Mouse (Mus musculus) hindbrain, postnatal 0 days (tissue): ENCODE results near the gene Cd44. TPM values are rescaled to one million over a fixed set of nuclear protein-coding genes. Genes with fewer than 3 reads are reported as not detected.

Experiments
- ATAC-seq: fragments of 200-750 bp; cut with Nextera tagmentation; 2 replicates; pipeline ENCODE4 v1.8.0; 2017; ENCODE audit warnings: mild to moderate bottlenecking, moderate TSS enrichment, moderate library complexity
- DNase-seq: peaks from one replicate; pipeline ENCODE4 v3.0.0-alpha.2; 2015; ENCODE audit warnings: low spot score
- H3K27ac ChIP-seq: fragments of 300-500 bp; sonication (generic); 2 replicates; pipeline ENCODE4 v1.5.1; 2014; ENCODE audit warnings: mild to moderate bottlenecking
- H3K27me3 ChIP-seq: fragments of 300-500 bp; sonication (generic); 2 replicates; pipeline ENCODE4 v1.6.1; 2014; ENCODE audit warnings: low read length, mixed read lengths; ENCODE audit not compliant: insufficient read depth
- H3K36me3 ChIP-seq: fragments of 300-500 bp; sonication (generic); 2 replicates; pipeline ENCODE4 v1.6.1; 2014; ENCODE audit warnings: low read length, mixed read lengths; ENCODE audit not compliant: insufficient read depth
- H3K4me1 ChIP-seq: fragments of 300-500 bp; sonication (generic); 2 replicates; pipeline ENCODE4 v1.6.1; 2014; ENCODE audit warnings: antibody characterized with exemption, low read length, mixed read lengths; ENCODE audit not compliant: insufficient read depth
- H3K4me2 ChIP-seq: fragments of 300-500 bp; sonication (generic); 2 replicates; pipeline ENCODE4 v1.6.1; 2014; ENCODE audit warnings: low read depth, mild to moderate bottlenecking, low read length, moderate library complexity, mixed read lengths
- H3K4me3 ChIP-seq: fragments of 300-500 bp; sonication (generic); 2 replicates; pipeline ENCODE4 v1.5.1; 2014; ENCODE audit warnings: low read length
- H3K9ac ChIP-seq: fragments of 300-500 bp; sonication (generic); replicated peaks from 2 replicates; pipeline ENCODE4 v1.6.1; 2014; ENCODE audit warnings: mild to moderate bottlenecking, low read length, moderate library complexity, mixed read lengths
- H3K9me3 ChIP-seq: fragments of 300-500 bp; sonication (generic); 2 replicates; pipeline ENCODE4 v1.6.1; 2016; ENCODE audit warnings: low read length, mixed read lengths
- CTCF ChIP-seq: IDR thresholded peaks from 2 replicates; pipeline ENCODE4 v1.5.1; 2016; ENCODE audit warnings: antibody characterized with exemption, control low read depth, low read depth
- WGBS: fragments of 180-500 bp; shearing (Covaris S2); extraction: QIAGEN DNeasy Blood & Tissue Kit; methylation state at CpG from one replicate; pipeline ENCODE4 v1.1.7; 2014; 5-methylcytosine and 5-hydroxymethylcytosine counted together
- polyA plus RNA-seq: library from polyadenylated mRNA; unstranded; fragments of >200 nt; fragmentation: Nextera tagmentation; extraction: Ambion mirVana; gene quantifications from 2 replicates; pipeline ENCODE4 v1.2.1, GENCODE M21; 2015
- total RNA-seq: library from RNA; depleted of rRNA; stranded (reverse); fragments of >200 nt; gene quantifications from 2 replicates; pipeline ENCODE4 v1.2.3, GENCODE M21; 2014

The Cd44 gene
- total and polyA plus RNA-seq, 2 experiments from 2014 or later = 5.2 to 7.0 TPM

- no peak for TF ChIP-seq CTCF
- 24% methylated on average over 4 of the region's 4 CpGs for WGBS
Observed at GRCm38 (mm10) chr2:102933142-102933541, 31.7 kb upstream of the Cd44 start.

GRCm38 (mm10) chr2:102932667-102933066 lies 31.2 kb upstream of the Cd44 start:
- TF ChIP-seq CTCF = no peak
- DNase-seq (no peak), ATAC-seq (no peak)
- Histone ChIP-seq H3K9me3 (no peaks in the 10 kb centered on the region), H3K36me3 (no peaks in the 10 kb centered on the region), H3K4me3 (no peak overlapping the region), H3K9ac (no peak overlapping the region), H3K4me2 (no peak overlapping the region), H3K4me1 (0 out of 2 replicates have a peak, but pooled peaks cover 4% of the 10 kb centered on the region), H3K27me3 (no peaks in the 10 kb centered on the region), H3K27ac (no peak overlapping the region)
- 12% methylated on average over 1 of the region's 1 CpGs for WGBS

More at GRCm38 (mm10) chr2:102933142-102933541, 31.7 kb upstream of the Cd44 start:
- ATAC-seq (no peak), DNase-seq (no peak)
- no peak overlapping the region for H3K4me3 ChIP-seq
- no peaks in the 10 kb centered on the region for H3K36me3 ChIP-seq
- H3K27me3 ChIP-seq = no peaks in the 10 kb centered on the region
- 0 out of 2 replicates have a peak, but pooled peaks cover 4% of the 10 kb centered on the region for H3K4me1 ChIP-seq
- H3K27ac ChIP-seq = no peak overlapping the region
- no peaks in the 10 kb centered on the region for H3K9me3 ChIP-seq
- H3K9ac ChIP-seq = no peak overlapping the region
- H3K4me2 ChIP-seq = no peak overlapping the region

DNA sequence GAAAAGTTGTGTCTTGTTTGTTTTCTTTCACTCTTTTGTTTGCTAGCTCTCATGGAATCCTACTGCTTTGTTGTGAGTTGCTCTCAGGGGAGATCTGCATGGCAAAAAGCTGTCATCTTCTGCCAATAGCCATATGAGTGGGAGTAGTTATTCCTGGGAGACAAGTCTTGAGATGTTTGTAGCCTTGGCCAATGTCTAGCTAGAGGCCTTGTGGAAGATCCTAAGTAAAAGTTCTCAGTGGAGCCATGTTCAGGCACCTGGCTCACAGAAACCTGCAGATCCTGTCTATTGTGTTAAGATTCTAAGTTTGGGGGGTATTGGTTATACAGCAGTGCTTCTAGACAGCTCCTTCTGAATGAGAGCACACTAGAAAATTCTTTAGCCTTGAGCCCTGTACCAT lies 26.7 kb upstream of the Cd44 start:
- DNase-seq (no peak), ATAC-seq (no peak)
- Histone ChIP-seq H3K4me1 (no peaks in the 10 kb centered on the region), H3K4me3 (no peak overlapping the region), H3K36me3 (no peaks in the 10 kb centered on the region), H3K9ac (no peak overlapping the region), H3K9me3 (peaks cover 3% of the 10 kb centered on the region; the same call in 1 of the 2 replicates), H3K27ac (no peak overlapping the region), H3K27me3 (no peaks in the 10 kb centered on the region), H3K4me2 (no peak overlapping the region)
- TF ChIP-seq CTCF = no peak

GRCm38 (mm10) chr2:102924480-102924879 lies 23.0 kb upstream of the Cd44 start:
- no peak overlapping the region for H3K4me2 ChIP-seq
- H3K9me3 ChIP-seq = peaks cover 3% of the 10 kb centered on the region; the same call in 1 of the 2 replicates
- no peak overlapping the region for H3K9ac ChIP-seq
- TF ChIP-seq CTCF = no peak
- no peak overlapping the region for H3K4me3 ChIP-seq
- 92% methylated on average over 1 of the region's 1 CpGs for WGBS
- no peaks in the 10 kb centered on the region for H3K27me3 ChIP-seq
- H3K4me1 ChIP-seq = no peaks in the 10 kb centered on the region
- DNase-seq (no peak), ATAC-seq (no peak)
- H3K36me3 ChIP-seq = no peaks in the 10 kb centered on the region
- no peak overlapping the region for H3K27ac ChIP-seq

- Histone ChIP-seq H3K36me3 (no peaks in the 10 kb centered on the region), H3K27me3 (no peaks in the 10 kb centered on the region), H3K4me2 (no peak overlapping the region), H3K4me1 (no peaks in the 10 kb centered on the region), H3K9me3 (peaks cover 3% of the 10 kb centered on the region; the same call in 1 of the 2 replicates), H3K27ac (no peak overlapping the region), H3K4me3 (no peak overlapping the region), H3K9ac (no peak overlapping the region)
- TF ChIP-seq CTCF = no peak
- DNase-seq (no peak), ATAC-seq (no peak)
- 76% methylated on average over 3 of the region's 3 CpGs for WGBS
Observed at GRCm38 (mm10) chr2:102923682-102924081, 22.2 kb upstream of the Cd44 start.

DNA sequence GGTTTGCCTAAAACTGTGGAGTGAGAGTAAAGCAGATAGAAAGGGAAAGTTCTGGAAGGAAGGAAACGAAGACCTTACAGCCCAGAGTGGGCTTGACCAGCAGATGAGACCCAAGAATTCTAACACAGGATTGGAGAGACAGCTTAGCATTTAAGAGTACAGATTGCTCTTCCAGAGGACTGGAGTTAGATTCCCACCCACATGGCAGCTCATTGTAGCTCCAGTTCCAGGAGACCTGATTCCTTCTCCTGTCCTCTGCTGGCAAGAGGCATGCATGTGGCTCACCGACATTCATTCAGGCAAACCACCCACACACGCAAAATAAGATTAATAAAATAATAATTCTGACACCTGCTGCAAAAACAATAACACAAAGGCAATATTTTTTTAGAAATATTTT lies 20.6 kb upstream of the Cd44 start:
- peaks cover 3% of the 10 kb centered on the region; the same call in 1 of the 2 replicates for H3K9me3 ChIP-seq
- H3K27me3 ChIP-seq = no peaks in the 10 kb centered on the region
- no peak overlapping the region for H3K27ac ChIP-seq
- DNase-seq (no peak), ATAC-seq (no peak)
- H3K36me3 ChIP-seq = no peaks in the 10 kb centered on the region
- 85% methylated on average over 3 of the region's 3 CpGs for WGBS
- no peak overlapping the region for H3K9ac ChIP-seq
- H3K4me2 ChIP-seq = no peak overlapping the region
- no peaks in the 10 kb centered on the region for H3K4me1 ChIP-seq
- no peak for TF ChIP-seq CTCF
- no peak overlapping the region for H3K4me3 ChIP-seq

GRCm38 (mm10) chr2:102918301-102918700 lies 16.8 kb upstream of the Cd44 start:
- H3K9me3 ChIP-seq = no peaks in the 10 kb centered on the region
- no peaks in the 10 kb centered on the region for H3K27me3 ChIP-seq
- no peaks in the 10 kb centered on the region for H3K4me1 ChIP-seq
- ATAC-seq (no peak), DNase-seq (no peak)
- no peaks in the 10 kb centered on the region for H3K36me3 ChIP-seq
- H3K4me3 ChIP-seq = no peak overlapping the region
- H3K4me2 ChIP-seq = no peak overlapping the region
- H3K27ac ChIP-seq = no peak overlapping the region
- TF ChIP-seq CTCF = no peak
- no peak overlapping the region for H3K9ac ChIP-seq
- 74% methylated on average over 1 of the region's 1 CpGs for WGBS
